Mouse (Mus musculus) forebrain, embryonic 12.5 days (tissue): ENCODE data around the gene Letmd1. TPM values are rescaled to one million over a fixed set of nuclear protein-coding genes. Genes with fewer than 3 reads are reported as not detected.

ENCODE experiments used
- ATAC-seq: fragments of 200-750 bp; cut with Nextera tagmentation; 2 replicates; pipeline ENCODE4 v1.8.0; 2017; ENCODE audit warnings: moderate TSS enrichment; ENCODE audit not compliant: low FRiP score
- H3K27ac ChIP-seq: fragments of 300-500 bp; sonication (generic); 2 replicates; pipeline ENCODE4 v1.5.1; 2016; ENCODE audit warnings: mild to moderate bottlenecking
- H3K27me3 ChIP-seq: fragments of 300-500 bp; sonication (generic); 2 replicates; pipeline ENCODE4 v1.6.1; 2016; ENCODE audit warnings: mild to moderate bottlenecking
- H3K36me3 ChIP-seq: fragments of 300-500 bp; sonication (generic); replicated peaks from 2 replicates; pipeline ENCODE4 v1.6.1; 2016; ENCODE audit warnings: mild to moderate bottlenecking
- H3K4me1 ChIP-seq: fragments of 300-500 bp; sonication (generic); 2 replicates; pipeline ENCODE4 v1.6.1; 2016
- H3K4me2 ChIP-seq: fragments of 300-500 bp; sonication (generic); 2 replicates; pipeline ENCODE4 v1.6.1; 2016; ENCODE audit warnings: mild to moderate bottlenecking, moderate library complexity
- H3K4me3 ChIP-seq: fragments of 300-500 bp; sonication (generic); replicated peaks from 2 replicates; pipeline ENCODE4 v1.5.1; 2016; ENCODE audit warnings: mild to moderate bottlenecking
- H3K9ac ChIP-seq: fragments of 300-500 bp; sonication (generic); 2 replicates; pipeline ENCODE4 v1.6.1; 2016; ENCODE audit warnings: mild to moderate bottlenecking
- H3K9me3 ChIP-seq: fragments of 300-500 bp; sonication (generic); 2 replicates; pipeline ENCODE4 v1.6.1; 2016
- WGBS: fragments of 180-500 bp; shearing (Covaris S2); methylation state at CpG from one replicate; pipeline ENCODE4 v1.1.7; 2016; 5-methylcytosine and 5-hydroxymethylcytosine counted together
- polyA plus RNA-seq: library from polyadenylated mRNA; unstranded; fragments of >200 nt; fragmentation: Nextera tagmentation; extraction: Ambion mirVana; gene quantifications from 2 replicates; pipeline ENCODE4 v1.2.1, GENCODE M21; 2016

Letmd1 gene
- polyA plus RNA-seq, 1 experiment from 2014 or later: 41.9 TPM

GRCm38 (mm10) chr15:100525405-100525804 lies 56.6 kb downstream of the Letmd1 start:
- Histone ChIP-seq H3K4me3 (no peak overlapping the region), H3K36me3 (peaks cover 29% of the 10 kb centered on the region), H3K4me1 (no peaks in the 10 kb centered on the region), H3K9me3 (no peaks in the 10 kb centered on the region), H3K27me3 (no peaks in the 10 kb centered on the region), H3K4me2 (no peak overlapping the region), H3K27ac (no peak overlapping the region), H3K9ac (no peak overlapping the region)
- WGBS: 94% methylated on average over 14 of the region's 14 CpGs
- ATAC-seq: no peak

- ATAC-seq: no peak
- Histone ChIP-seq H3K9ac (no peak overlapping the region), H3K9me3 (no peaks in the 10 kb centered on the region), H3K27me3 (no peaks in the 10 kb centered on the region), H3K36me3 (peaks cover 12% of the 10 kb centered on the region), H3K27ac (no peak overlapping the region), H3K4me3 (no peak overlapping the region), H3K4me2 (no peak overlapping the region), H3K4me1 (no peaks in the 10 kb centered on the region)
- WGBS: 91% methylated on average over 5 of the region's 5 CpGs
These were observed 59.1 kb downstream of the Letmd1 start for GRCm38 (mm10) chr15:100527900-100528299.

Other genes starting within 250 kb of the Letmd1 start
- gene Atf1, start 241.2 kb upstream of the Letmd1 start, polyA plus RNA-seq: 34.3 TPM in 2 replicates
- gene Tmprss12, start 188.2 kb upstream of the Letmd1 start, polyA plus RNA-seq: not detected in 2 replicates
- gene Mettl7a1, start 164.9 kb upstream of the Letmd1 start, polyA plus RNA-seq: 3.8 and 4.4 TPM in 2 replicates
- not detected in 2 replicates for gene Mettl7a3, start 134.1 kb upstream of the Letmd1 start, polyA plus RNA-seq
- 0.18 TPM in 1 of 2 replicates, not detected in the other for gene Methig1, start 115.9 kb upstream of the Letmd1 start, polyA plus RNA-seq
- gene Mettl7a2, start 115.8 kb upstream of the Letmd1 start, polyA plus RNA-seq: not detected in 2 replicates
- gene Higd1c, start 104.5 kb upstream of the Letmd1 start, polyA plus RNA-seq: not detected in 2 replicates
- gene Gm5475, start 46.9 kb upstream of the Letmd1 start, polyA plus RNA-seq: 0.08 and 0.17 TPM in 2 replicates
- gene Slc11a2, start 44.0 kb upstream of the Letmd1 start, polyA plus RNA-seq: 25.6 and 26.0 TPM in 2 replicates
- 36.4 and 37.0 TPM in 2 replicates for gene Csrnp2, start 26.5 kb downstream of the Letmd1 start, polyA plus RNA-seq
- 41.7 and 44.8 TPM in 2 replicates for gene Tfcp2, start 83.0 kb downstream of the Letmd1 start, polyA plus RNA-seq
- gene Pou6f1, start 131.0 kb downstream of the Letmd1 start, polyA plus RNA-seq: 27.3 and 33.8 TPM in 2 replicates
- 197 and 204 TPM in 2 replicates for gene Dazap2, start 146.3 kb downstream of the Letmd1 start, polyA plus RNA-seq
- gene Smagp, start 167.9 kb downstream of the Letmd1 start, polyA plus RNA-seq: 2.8 and 2.9 TPM in 2 replicates
- gene Bin2, start 200.5 kb downstream of the Letmd1 start, polyA plus RNA-seq: 1.9 and 2.2 TPM in 2 replicates
- not detected in 2 replicates for gene Cela1, start 218.9 kb downstream of the Letmd1 start, polyA plus RNA-seq